Mouse (Mus musculus): ENCODE measurements around the gene Cwc25.

DNA sequence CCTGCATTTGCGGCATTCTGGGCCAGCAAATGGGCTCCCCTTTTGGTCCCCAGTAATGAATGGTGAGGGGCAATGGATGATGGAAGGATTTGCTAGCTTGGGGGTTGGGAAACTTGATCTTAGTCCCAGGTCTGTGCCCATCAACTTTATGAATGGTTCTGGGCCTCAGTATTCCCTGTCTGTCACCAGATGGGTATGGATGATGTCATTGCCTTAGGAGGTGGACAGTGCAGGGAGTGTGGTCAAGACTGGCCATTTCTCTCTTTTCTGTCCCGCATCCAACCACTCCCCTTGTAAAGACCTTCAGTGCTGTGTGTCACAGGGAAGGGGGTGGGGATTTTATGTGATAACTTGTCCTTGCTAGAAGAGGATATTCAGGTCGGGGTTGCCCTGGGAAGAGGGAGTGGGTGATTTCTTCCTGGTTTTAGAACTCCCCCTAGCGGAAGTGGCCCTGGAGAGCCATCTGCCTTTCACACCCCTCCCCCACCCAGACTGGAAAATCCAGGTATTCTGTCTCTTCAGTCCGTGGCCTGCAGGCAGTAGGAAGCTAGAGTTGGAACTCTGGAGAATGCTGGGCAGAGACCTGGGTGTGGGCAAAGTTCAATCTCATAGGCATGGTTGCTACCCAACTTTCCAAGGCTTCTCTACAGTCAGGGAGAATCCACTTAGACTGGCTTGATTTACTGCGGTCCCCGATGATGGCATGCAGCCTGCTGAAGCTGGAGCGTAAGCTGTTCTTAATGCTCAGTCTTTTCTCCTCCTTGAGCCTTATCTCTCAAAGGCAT, 35.2 kb upstream of the Cwc25 start:
- peak; percentile 61 for TF ChIP-seq CTCF (IDR thresholded peaks at IDR 0.05; ENCODE audit: low read depth)
- TF ChIP-seq EP300 (IDR thresholded peaks at IDR 0.05; ENCODE audit: low read depth), result no peak

Data from liver, embryonic 14.5 days (tissue).